Mouse (Mus musculus) midbrain, embryonic 16.5 days (tissue): ENCODE measurements around the gene Agmo. TPM values are rescaled to one million over a fixed set of nuclear protein-coding genes. Genes with fewer than 3 reads are reported as not detected.

Source experiments
- ATAC-seq: fragments of 200-750 bp; cut with Nextera tagmentation; 2 replicates; pipeline ENCODE4 v1.8.0; 2017; ENCODE audit warnings: moderate TSS enrichment
- H3K27ac ChIP-seq: fragments of 300-500 bp; sonication (generic); 2 replicates; pipeline ENCODE4 v1.5.1; 2014; ENCODE audit warnings: mild to moderate bottlenecking, low read length, mixed read lengths
- H3K27me3 ChIP-seq: fragments of 300-500 bp; sonication (generic); 2 replicates; pipeline ENCODE4 v1.6.1; 2014; ENCODE audit warnings: low read depth, low read length, mixed read lengths; ENCODE audit not compliant: control insufficient read depth, insufficient read depth
- H3K36me3 ChIP-seq: fragments of 300-500 bp; sonication (generic); 2 replicates; pipeline ENCODE4 v1.6.1; 2014; ENCODE audit warnings: mild to moderate bottlenecking, low read length, moderate library complexity, mixed read lengths; ENCODE audit not compliant: control insufficient read depth, insufficient read depth
- H3K4me1 ChIP-seq: fragments of 300-500 bp; sonication (generic); 2 replicates; pipeline ENCODE4 v1.6.1; 2014; ENCODE audit warnings: mild to moderate bottlenecking, low read length, mixed read lengths; ENCODE audit not compliant: control insufficient read depth, insufficient read depth
- H3K4me2 ChIP-seq: fragments of 300-500 bp; sonication (generic); 2 replicates; pipeline ENCODE4 v1.6.1; 2014; ENCODE audit warnings: mild to moderate bottlenecking, low read length, mixed read lengths
- H3K4me3 ChIP-seq: fragments of 300-500 bp; sonication (generic); 2 replicates; pipeline ENCODE4 v1.5.1; 2014; ENCODE audit warnings: low read depth, mild to moderate bottlenecking, low read length, moderate library complexity, mixed read lengths
- H3K9ac ChIP-seq: fragments of 300-500 bp; sonication (generic); 2 replicates; pipeline ENCODE4 v1.6.1; 2014; ENCODE audit warnings: low read depth, low read length, mixed read lengths
- H3K9me3 ChIP-seq: fragments of 300-500 bp; sonication (generic); replicated peaks from 2 replicates; pipeline ENCODE4 v1.6.1; 2014; ENCODE audit warnings: mild to moderate bottlenecking, low read length, mixed read lengths; ENCODE audit not compliant: control insufficient read depth, poor library complexity, severe bottlenecking
- WGBS: fragments of 180-500 bp; shearing (Covaris S2); extraction: QIAGEN DNeasy Blood & Tissue Kit; methylation state at CpG from one replicate; pipeline ENCODE4 v1.1.7; 2014; 5-methylcytosine and 5-hydroxymethylcytosine counted together
- polyA plus RNA-seq: library from polyadenylated mRNA; unstranded; fragments of >200 nt; fragmentation: Nextera tagmentation; extraction: Ambion mirVana; gene quantifications from 2 replicates; pipeline ENCODE4 v1.2.1, GENCODE M21; 2015

Agmo gene
- polyA plus RNA-seq, 1 experiment from 2014 or later, result 0.79 TPM

- Histone ChIP-seq H3K27ac (no peak overlapping the region), H3K4me1 (no peaks in the 10 kb centered on the region), H3K36me3 (no peaks in the 10 kb centered on the region), H3K4me2 (no peak overlapping the region), H3K27me3 (no peaks in the 10 kb centered on the region), H3K9ac (no peak overlapping the region), H3K9me3 (no peaks in the 10 kb centered on the region), H3K4me3 (no peak overlapping the region)
- ATAC-seq, result no peak
- WGBS, result 17% methylated on average over 6 of the region's 6 CpGs
These were observed 209.1 kb downstream of the Agmo start for GRCm38 (mm10) chr12:37450366-37451156.

GRCm38 (mm10) chr12:37471631-37472030, 230.2 kb downstream of the Agmo start:
- no peak overlapping the region for H3K9ac ChIP-seq
- no peak overlapping the region for H3K4me3 ChIP-seq
- H3K27ac ChIP-seq, result no peak overlapping the region
- WGBS, result 73% methylated on average over 5 of the region's 5 CpGs
- no peak for ATAC-seq
- no peaks in the 10 kb centered on the region for H3K36me3 ChIP-seq
- H3K4me1 ChIP-seq, result no peaks in the 10 kb centered on the region
- no peaks in the 10 kb centered on the region for H3K27me3 ChIP-seq
- no peaks in the 10 kb centered on the region for H3K9me3 ChIP-seq
- H3K4me2 ChIP-seq, result no peak overlapping the region

GRCm38 (mm10) chr12:37476849-37477248, 235.4 kb downstream of the Agmo start:
- no peaks in the 10 kb centered on the region for H3K36me3 ChIP-seq
- no peaks in the 10 kb centered on the region for H3K9me3 ChIP-seq
- H3K4me2 ChIP-seq, result no peak overlapping the region
- WGBS, result 98% methylated on average over 2 of the region's 2 CpGs
- H3K4me3 ChIP-seq, result no peak overlapping the region
- H3K27ac ChIP-seq, result no peak overlapping the region
- ATAC-seq, result no peak
- no peak overlapping the region for H3K9ac ChIP-seq
- H3K27me3 ChIP-seq, result no peaks in the 10 kb centered on the region
- no peaks in the 10 kb centered on the region for H3K4me1 ChIP-seq

- no peaks in the 10 kb centered on the region for H3K9me3 ChIP-seq
- no peaks in the 10 kb centered on the region for H3K4me1 ChIP-seq
- no peaks in the 10 kb centered on the region for H3K36me3 ChIP-seq
- no peak overlapping the region for H3K4me2 ChIP-seq
- H3K27ac ChIP-seq, result no peak overlapping the region
- no peak overlapping the region for H3K9ac ChIP-seq
- H3K27me3 ChIP-seq, result no peaks in the 10 kb centered on the region
- H3K4me3 ChIP-seq, result no peak overlapping the region
- 90% methylated on average over 3 of the region's 3 CpGs for WGBS
- no peak for ATAC-seq
These were observed 246.6 kb downstream of the Agmo start for GRCm38 (mm10) chr12:37487991-37488390.

- Histone ChIP-seq H3K4me1 (no peaks in the 10 kb centered on the region), H3K27me3 (no peaks in the 10 kb centered on the region), H3K27ac (no peak overlapping the region), H3K36me3 (no peaks in the 10 kb centered on the region), H3K4me3 (no peak overlapping the region), H3K9me3 (no peaks in the 10 kb centered on the region), H3K4me2 (no peak overlapping the region), H3K9ac (no peak overlapping the region)
- 83% methylated on average over 3 of the region's 3 CpGs for WGBS
- ATAC-seq, result no peak
These were observed 257.4 kb downstream of the Agmo start for GRCm38 (mm10) chr12:37498871-37499270.

- H3K36me3 ChIP-seq, result no peaks in the 10 kb centered on the region
- no peak overlapping the region for H3K4me2 ChIP-seq
- H3K9me3 ChIP-seq, result no peaks in the 10 kb centered on the region
- no peaks in the 10 kb centered on the region for H3K4me1 ChIP-seq
- no peak for ATAC-seq
- H3K9ac ChIP-seq, result no peak overlapping the region
- H3K27me3 ChIP-seq, result no peaks in the 10 kb centered on the region
- WGBS, result 64% methylated on average over 1 of the region's 1 CpGs
- no peak overlapping the region for H3K27ac ChIP-seq
- no peak overlapping the region for H3K4me3 ChIP-seq
These were observed 266.0 kb downstream of the Agmo start for GRCm38 (mm10) chr12:37507406-37507805.

- Histone ChIP-seq H3K27ac (no peak overlapping the region), H3K9me3 (no peaks in the 10 kb centered on the region), H3K4me3 (no peak overlapping the region), H3K27me3 (no peaks in the 10 kb centered on the region), H3K9ac (no peak overlapping the region), H3K36me3 (no peaks in the 10 kb centered on the region), H3K4me1 (no peaks in the 10 kb centered on the region), H3K4me2 (no peak overlapping the region)
- 77% methylated on average over 2 of the region's 2 CpGs for WGBS
- ATAC-seq, result no peak
These were observed 266.4 kb downstream of the Agmo start for GRCm38 (mm10) chr12:37507826-37508225.

GRCm38 (mm10) chr12:37521772-37522171, 280.3 kb downstream of the Agmo start:
- H3K27ac ChIP-seq, result no peak overlapping the region
- H3K9me3 ChIP-seq, result peaks cover 5% of the 10 kb centered on the region; the same call in 1 of the 2 replicates
- ATAC-seq, result no peak
- 81% methylated on average over 1 of the region's 1 CpGs for WGBS
- no peaks in the 10 kb centered on the region for H3K27me3 ChIP-seq
- H3K4me2 ChIP-seq, result no peak overlapping the region
- no peaks in the 10 kb centered on the region for H3K36me3 ChIP-seq
- no peak overlapping the region for H3K4me3 ChIP-seq
- no peaks in the 10 kb centered on the region for H3K4me1 ChIP-seq
- no peak overlapping the region for H3K9ac ChIP-seq

GRCm38 (mm10) chr12:37524662-37525061, 283.2 kb downstream of the Agmo start:
- no peaks in the 10 kb centered on the region for H3K27me3 ChIP-seq
- 83% methylated on average over 3 of the region's 3 CpGs for WGBS
- no peak overlapping the region for H3K9ac ChIP-seq
- H3K36me3 ChIP-seq, result no peaks in the 10 kb centered on the region
- no peak overlapping the region for H3K4me3 ChIP-seq
- no peak overlapping the region for H3K4me2 ChIP-seq
- H3K9me3 ChIP-seq, result peaks cover 5% of the 10 kb centered on the region; the same call in 1 of the 2 replicates
- no peaks in the 10 kb centered on the region for H3K4me1 ChIP-seq
- H3K27ac ChIP-seq, result no peak overlapping the region
- ATAC-seq, result no peak
